Mouse (Mus musculus) spleen, postnatal 10 days (tissue): ENCODE measurements around the gene Itgb5.

Experiments used
- DNase-seq, 2 experiments: peaks; one replicate each; pipeline ENCODE4 v3.0.0; 2021 to 2022; ENCODE audit warnings: low spot score in 2 of 2

Itgb5 gene

DNA sequence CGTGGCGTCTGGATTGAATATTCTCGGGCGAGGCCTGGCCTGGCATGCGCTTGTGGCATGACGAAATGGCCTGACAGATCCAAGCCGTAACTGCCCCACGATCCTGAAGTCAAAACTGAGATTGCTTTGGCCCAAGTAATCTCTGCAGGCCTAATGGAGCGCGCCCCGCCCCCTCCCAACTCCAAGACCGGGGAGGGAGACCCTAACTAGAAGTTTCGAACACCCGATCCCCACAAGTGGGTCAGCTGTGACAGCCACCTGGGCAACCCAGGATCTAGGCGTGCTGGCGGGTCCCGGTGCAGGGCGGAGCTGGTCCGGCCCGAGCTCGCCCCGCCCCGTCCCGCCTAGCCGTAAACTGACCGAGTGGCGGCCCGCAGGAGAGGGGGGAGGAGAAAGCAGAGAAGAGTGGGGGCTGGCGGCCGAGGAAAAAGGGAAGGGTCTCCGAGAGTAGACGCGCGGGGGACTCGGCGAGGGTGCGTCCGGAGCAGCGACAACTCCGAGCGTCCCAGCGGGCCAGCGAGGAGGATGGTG is at the start of gene Itgb5:
Gene Itgb5, plus strand, starts transcription at position 365 of the 531 bp plus-strand sequence.
- peak; percentile 16 to 36 for DNase-seq

DNA sequence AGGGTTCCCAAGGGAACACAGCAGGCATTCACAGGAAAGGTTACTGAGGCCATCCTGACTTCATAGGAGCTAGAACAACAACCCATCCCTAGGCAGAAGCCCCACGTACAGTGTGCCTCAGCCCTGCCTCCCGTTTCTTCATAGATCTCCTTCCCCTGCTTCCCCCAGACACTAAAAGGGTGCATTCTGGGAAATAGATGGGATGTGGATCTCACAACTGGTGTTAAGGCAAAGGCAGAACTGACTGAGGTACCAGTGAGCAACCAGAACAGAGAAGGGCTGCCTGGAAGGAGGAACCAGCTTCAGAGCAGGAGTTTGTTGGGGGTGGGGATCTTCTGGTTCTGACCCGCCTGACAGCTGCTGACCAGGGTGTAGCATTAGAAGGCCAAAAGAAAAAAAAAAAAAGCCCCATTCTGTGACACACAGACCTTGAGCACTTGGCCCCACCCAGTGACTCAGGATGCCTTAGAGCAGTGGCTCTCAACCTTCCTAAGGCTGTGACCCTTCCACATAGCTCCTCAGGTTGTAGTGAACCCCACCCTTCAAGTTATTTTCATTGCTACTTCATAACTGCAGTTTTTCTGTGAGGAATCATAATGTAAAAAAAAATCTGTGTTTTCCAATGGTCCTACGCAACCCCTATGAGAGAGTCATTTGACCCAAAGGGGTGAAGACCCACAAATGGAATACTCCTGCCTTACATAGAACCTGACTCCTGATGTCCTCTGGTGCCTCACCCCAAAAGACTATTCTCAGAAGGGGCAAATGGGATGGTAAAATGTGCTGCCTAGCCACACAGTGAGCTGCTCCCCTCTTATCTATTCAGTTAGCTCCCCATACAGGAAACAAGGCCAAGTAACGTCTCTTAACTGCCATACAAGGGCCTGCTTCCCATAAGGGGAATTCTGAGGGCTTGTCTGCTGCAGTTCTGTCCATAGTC is 47.4 kb upstream of the Itgb5 start:
- DNase-seq, result no peak

DNA sequence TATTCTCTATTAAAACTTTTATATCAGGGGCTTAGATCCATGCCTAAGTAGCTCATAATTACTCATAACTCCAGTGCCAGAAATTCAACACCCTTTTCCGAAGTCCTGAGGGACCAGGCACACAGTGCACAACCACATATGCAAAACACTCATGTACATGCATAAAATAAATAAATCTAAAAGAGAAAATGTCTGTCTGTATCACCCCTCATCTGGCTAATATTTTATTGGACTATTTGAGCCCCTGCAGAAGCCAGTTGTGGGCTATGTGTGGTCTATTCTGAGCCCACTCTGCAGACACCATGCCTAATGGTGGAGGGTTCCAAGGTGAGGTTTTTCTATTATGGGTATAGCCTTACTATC is 46.8 kb upstream of the Itgb5 start:
- DNase-seq, result no peak

- no peak for DNase-seq
These were observed 44.9 kb upstream of the Itgb5 start for GRCm38 (mm10) chr16:33784547-33784946.

GRCm38 (mm10) chr16:33785092-33785704 is 44.3 kb upstream of the Itgb5 start:
- DNase-seq, result no peak

DNA sequence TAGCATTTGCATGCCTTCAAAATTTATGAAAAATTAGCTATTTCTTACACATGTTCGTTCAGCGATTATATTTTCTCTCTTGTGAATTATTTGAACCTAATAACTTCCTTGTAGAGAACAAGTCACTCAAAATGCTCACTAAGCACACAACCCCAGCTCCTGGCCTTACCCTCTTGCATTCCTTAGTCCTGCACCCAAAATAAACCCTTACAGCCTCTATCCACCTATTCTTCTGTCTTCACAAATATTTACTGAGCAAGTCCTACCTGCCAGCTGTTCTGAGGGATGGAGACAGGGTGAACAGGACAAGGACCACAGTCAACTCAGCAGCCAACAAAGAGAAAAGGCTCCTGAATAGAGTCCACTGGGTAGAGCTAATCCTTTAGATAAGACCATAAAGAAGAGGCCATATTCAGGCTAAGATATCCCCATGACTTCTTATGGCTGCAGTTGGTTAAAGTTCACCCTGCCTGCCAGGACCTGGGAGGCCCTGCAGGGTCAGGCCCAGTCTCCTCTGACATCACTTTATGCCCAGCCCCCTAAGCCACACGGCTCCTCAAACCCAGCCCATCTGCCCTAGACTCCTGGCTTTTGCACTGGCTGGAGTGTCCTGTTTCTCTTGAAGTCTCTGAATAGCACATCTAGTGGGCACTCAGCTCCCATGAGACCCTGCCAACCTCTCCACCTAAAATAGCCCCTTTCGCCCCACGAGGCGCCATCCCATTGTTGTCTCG is 42.6 kb upstream of the Itgb5 start:
- DNase-seq, result no peak

- DNase-seq, result no peak
These were observed 35.3 kb upstream of the Itgb5 start, which contains the start of gene Muc13 for GRCm38 (mm10) chr16:33793846-33794791. Muc13 (plus strand) TSS chr16:33794037.

GRCm38 (mm10) chr16:33795106-33795505 is 34.4 kb upstream of the Itgb5 start:
- no peak for DNase-seq

DNA sequence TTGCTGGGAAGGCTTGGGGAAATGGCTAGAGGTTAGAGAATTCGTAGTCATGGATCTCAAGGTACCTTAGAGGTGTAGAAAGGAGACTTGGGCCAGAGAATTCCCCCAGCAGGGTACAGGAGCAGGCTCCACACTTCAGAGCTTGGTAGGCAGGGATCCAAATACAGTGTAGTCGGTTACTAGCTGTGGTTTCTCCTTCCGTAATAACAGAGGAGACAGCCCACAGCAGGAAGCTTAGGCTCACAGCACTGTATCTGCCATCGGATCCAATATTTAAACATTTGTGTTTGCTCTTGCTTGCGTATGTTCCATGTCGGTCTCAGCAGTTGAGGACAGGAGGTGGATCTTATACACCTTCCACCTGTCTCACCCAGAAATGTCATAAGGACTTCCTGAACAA is 33.6 kb upstream of the Itgb5 start:
- no peak for DNase-seq

DNA sequence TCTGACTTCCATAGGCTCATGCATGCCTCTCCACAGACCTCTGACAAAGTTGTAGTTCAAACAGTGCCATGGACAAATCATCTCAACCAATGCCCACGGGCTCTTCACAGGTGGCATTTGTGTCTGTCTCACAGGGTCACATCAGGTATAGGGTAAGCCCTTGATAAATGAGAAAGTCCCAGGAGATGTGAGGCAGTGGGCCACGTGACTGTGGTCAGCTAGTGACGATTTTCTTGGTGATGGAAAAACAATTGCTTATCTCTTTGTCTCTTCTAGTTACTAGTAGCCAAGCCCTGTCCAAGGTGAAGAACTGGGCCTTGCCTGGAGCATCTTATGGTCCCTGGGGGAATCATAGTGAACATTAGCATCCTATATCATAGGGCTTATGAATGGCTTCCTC is 32.7 kb upstream of the Itgb5 start:
- no peak for DNase-seq

DNA sequence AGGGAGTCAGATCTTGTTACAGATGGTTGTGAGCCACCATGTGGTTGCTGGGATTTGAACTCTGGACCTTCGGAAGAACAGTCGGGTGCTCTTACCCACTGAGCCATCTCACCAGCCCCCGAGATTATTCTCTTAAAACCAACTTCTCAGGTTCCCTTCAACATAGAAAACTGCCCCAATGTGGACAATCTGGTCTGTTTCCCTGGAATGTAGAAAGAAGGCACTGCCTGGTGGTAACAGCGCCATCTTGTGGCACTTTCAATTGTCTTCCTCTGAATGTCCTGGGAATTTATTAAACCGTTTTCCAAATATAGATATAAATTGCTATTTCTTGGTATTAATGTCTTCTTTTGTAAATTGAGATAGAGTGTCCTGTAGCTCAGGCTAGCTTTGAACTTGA is 31.6 kb upstream of the Itgb5 start:
- peak; percentile 25 to 59 for DNase-seq

DNA sequence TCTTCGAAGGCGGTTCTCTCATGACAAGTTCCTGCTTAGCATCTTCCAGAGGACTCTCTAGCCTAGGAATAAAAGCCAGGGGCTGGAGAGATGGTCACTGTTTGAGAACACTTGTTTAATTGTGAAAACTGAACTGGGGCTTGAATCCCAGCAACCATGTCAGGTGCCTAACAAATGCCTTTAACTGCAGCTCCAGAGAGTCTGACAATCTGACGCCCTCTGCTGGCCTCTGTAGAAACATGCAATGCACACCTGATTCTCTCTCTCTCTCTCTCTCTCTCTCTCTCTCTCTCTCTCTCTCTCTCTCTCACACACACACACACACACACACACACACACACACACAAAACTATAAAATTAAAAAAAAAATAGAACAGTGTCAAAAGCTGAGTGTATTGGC is 19.5 kb upstream of the Itgb5 start:
- DNase-seq, result peak in 1 of 2 experiments; percentile 26

DNA sequence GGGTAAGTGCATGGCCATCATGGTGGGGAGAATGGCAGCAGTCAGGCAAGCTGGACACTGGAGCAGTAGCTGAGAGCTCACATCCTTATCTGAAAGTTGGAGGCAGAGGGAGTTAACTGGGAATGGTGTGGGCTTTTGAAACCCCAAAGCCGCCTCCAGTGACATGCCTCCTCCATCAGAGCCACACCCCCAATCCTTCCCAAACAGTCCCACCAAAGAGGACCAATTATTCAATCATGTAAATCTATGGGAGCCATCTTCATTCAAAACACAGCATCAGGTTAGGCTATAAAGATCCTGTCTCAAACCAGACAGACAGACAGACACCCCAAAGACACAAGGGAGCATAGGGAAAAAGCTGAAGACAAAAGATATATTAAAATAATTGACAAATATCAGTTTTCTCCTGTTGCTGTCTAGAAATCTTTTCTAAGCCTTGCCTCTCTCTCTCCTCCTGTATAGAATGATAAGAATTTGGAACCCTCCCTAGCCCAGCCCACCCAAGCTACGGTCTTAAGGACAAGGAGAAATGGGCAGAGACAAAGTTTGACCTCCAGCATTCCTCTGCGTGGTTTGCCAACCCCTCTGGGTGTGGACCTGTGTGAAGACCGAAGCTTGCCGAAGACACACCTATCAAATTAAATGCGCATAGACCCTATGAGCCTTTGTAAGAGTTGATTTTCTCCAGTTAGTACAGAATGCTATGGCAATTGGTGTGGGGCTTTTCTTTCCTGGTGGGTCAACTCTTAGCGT is 10.9 kb upstream of the Itgb5 start:
- DNase-seq, result no peak

DNA sequence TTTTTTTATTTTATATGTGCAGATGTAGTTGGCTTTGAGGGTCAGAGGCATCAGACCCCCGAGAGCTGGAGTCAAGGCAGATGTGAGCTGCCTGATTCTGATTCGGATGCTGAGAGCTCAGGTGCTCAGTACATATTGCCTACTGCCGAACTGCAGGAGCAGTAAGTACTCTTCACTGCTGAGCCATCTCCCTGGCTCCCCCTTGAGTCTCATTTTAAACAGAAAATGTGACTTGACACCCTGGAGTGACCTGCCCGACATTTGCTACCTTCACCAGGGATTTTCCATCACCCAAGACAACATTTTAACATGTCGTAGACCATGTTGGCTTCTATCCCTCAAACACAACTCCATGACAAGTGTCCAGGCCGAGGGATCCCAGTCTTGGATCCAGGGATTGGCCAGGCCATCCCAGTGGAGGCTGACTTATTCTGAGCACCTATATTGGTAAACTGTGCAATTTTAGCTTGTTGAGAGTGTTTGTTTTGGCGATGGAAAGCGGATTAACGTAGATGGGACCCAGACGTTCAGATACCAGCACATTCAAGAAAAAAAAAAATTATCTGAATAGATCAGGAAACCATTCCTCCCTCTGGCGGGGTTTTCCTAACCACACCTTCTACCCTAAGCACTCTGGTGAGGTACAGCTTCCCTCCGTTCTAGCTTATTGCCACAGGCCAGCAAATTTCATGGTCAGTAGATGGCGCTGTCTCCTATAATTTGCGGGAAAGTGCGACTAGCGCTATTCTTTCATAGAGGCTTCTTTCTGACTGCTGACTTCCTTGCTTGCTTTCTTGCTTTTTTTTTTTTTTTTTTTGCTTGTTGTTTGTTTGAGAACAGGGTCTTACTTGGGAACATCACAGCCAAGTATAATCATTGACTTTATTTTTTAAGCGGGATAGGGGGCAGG is 8.9 kb upstream of the Itgb5 start:
- DNase-seq, result peak; percentile 69 to 85

- DNase-seq, result no peak
These were observed 4.9 kb upstream of the Itgb5 start for GRCm38 (mm10) chr16:33824603-33825002.

DNA sequence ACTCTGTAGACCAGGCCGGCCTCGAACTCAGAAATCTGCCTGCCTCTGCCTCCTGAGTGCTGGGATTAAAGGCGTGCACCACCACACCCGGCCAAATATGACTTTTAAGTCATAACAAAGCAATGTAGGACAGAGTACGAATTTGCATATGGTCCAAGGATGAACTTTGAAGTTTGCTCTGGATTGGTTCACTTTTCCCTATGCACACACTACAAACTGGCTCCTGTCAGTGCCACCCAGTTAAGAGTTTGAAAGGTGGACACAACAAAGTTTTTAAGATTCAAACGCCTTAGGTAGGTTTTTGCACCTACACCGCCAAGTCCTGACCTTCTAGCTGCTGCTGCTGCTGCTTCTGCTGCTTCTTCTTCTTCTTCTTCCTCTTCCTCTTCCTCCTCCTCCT is 969 bp upstream of the Itgb5 start:
- no peak for DNase-seq

GRCm38 (mm10) chr16:33829842-33830511 is 512 bp downstream of the Itgb5 start:
- peak; percentile 19 to 39 for DNase-seq

DNA sequence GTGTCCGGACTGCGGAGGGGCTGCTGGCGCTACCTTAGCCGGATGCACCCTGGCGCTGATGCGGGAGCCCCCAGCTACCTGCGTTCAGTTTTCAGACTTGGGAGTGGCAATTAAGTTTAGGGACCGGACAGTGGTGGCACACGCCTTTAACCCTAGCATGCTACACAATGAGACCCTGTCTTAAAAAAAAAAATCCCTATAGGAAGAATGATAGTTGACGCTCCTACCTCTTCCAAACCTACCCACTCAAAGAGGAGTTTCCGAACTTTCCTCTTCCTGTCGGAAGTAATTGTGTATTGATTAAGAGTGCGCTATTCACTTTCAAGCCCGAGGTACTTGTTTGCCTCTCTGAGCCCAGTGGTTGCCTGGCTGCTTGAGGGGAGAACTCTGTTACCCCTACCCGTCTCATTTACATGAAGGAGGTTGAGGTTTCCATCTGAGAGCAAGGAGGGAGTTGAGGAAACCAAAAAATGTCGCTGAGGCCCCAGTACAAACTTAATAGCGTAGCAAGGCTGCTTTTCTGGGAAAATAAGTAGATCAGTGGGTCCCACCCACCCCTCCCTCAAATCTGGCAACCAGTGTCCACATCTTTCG is 1.1 kb downstream of the Itgb5 start:
- DNase-seq, result no peak
